Mouse (Mus musculus) embryo, embryonic 11.5 days (tissue): ENCODE data around the gene Hist2h4.
"Not testable (repeated sequence)": the region's sequence is repeated elsewhere in the genome, so short reads cannot be mapped to it uniquely, and the experiment has no call there.

Experiments
- DNase-seq: peaks from one replicate; pipeline ENCODE4 v3.0.0-alpha.2; 2012; ENCODE audit warnings: low read depth, low spot score

Gene Hist2h4

DNA sequence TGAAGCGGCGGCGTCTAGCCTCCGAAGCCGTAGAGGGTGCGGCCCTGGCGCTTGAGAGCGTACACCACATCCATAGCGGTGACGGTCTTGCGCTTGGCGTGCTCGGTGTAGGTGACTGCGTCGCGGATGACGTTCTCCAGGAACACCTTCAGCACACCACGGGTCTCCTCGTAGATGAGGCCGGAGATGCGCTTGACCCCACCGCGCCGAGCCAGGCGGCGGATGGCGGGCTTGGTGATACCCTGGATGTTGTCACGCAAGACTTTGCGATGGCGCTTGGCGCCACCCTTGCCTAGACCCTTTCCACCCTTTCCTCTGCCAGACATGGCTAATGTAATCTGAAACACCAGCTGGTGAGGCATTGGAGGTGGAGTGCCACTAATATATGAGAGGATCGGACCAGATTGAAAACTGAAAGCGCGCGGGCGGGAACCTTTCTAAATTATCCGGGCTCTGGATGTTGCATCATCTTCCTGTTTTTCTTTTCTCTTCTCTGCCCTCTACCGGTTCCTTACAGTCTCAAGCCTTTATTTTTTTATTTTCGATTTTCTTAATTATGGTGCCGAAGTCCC lies at the start of gene Hist2h4:
Gene Hist2h4, minus strand, starts transcription at position 333 of the 572 bp plus-strand sequence.
- DNase-seq: peak; percentile 92

DNA sequence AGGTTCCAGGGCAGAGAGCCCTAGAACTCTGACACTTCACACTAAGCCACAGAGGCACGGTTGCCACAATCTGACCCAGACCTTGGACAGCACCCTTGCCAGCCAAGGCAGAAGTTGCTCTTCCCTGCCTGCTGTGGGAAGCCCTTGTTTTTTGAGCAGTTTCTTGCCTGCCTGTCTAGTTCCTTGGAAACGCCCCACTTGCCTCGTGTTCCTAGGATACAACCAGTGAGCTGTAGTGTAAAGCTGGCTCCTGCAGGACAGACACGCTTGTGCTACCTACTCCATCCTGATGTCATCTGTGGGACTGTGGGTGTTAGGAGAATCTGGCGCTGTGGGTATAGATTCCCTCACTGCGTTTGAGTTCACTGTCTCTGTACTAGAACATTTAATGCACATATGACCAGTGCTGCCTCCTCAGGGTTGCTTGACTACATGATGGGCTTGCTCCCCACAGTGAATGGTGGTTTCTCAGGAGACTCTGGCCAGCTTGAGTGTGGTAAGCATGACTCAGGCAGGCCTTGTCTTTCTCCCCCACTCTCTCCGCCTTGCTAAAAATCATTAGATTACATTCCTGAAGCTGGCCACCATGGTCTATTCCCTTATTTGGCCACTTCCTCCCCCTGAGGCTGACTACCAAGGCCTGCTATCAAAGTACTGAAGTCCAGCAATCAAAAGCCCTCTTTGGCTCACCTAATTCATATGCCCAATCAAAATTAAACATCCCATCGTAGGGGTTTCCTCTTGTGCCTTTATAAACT lies 49.4 kb upstream of the Hist2h4 start:
- DNase-seq: no peak

DNA sequence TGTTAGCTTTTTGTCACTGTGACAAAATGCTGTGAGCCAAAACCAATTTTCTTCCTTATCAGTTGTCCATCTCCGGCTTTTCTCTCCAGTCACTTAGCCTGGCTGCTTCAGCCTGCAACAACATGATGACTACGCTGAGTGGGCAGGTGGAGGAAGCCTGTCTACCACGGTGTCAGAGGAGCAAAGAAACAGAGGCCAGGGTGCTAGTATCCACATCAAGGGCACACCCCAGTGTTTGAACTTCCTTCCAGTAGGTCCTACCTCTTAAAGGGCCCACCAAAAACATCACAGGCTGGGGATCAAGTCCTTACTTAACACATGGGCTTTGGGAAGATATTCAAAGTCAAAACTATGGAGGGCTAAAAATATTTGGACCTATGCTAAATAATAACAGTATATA lies 46.3 kb upstream of the Hist2h4 start:
- no peak for DNase-seq

DNA sequence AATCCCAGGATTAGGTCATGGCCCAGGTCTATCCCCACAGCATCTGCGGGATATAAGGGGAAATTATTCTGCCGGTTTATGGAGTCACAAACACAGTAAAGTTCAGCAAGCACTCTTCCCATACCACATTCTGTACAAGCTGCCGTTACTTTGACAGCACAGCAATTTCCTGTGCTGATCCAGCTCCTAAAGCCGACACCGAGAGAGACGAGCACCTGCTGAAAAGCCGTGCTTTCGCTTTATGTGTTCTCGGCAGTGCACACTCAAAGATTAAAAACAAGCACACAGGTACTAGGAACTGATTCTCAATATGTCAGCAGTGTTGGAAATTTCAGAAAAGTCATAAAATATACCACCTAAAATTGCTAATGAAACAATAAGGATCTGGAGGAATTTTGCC lies 43.4 kb upstream of the Hist2h4 start:
- DNase-seq: no peak

DNA sequence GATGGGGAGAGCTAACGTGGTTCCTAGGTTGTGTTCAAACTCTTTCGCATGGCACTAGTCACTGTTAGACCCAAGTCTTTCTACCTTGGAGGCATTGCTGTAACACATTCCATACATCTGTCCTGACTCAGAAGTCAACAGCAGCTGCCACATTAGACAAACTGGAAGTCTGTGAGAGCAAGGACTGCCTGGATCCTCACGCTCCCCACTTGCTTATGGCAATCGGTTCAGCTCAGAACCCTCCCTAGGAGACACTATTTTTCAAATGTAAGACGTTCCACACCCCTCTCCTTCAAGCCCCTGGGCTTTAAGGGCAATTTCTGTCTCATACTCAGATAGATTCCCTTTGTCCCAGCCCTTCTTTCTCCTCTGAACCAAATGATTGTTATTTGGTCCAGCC lies 39.0 kb upstream of the Hist2h4 start:
- DNase-seq: no peak

DNA sequence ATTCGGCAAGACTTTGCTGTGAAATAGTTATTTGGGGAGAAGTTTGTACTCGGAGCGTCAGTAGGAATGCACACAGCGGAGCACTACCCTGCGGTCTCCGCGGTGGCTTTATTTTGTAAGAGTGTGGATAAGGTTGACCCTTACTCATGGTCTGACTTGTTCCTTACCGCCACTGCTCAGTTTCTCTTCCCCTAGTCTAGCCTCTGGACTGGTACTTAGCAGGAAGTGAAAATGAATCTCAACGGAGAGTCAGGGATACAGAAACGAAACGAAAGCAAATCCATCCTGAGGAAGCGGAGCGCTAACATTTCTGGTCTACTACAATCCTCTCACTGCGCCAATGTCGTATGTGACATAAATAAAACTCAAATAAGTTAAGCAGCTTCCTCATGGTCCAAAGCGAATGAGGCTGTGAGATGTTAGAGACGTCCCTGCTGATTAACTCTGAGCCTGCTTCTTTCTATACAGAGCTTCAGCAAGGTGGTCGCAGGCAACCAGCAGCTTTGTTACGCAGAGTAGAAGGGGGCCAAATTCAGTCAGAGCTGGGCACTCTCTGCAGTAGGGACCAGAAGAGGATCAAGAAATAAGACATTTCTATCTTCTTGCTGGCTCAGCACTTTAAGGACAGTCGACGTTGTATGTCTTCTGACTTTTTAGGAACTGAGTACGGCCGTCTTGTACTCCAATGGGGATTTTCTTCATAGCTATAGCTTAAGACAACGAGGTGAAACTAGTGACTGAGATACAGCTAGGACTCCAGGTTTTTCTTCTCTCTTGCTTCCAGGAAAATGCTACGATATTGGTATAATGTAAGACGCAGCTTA lies 37.8 kb upstream of the Hist2h4 start:
- DNase-seq: no peak

DNA sequence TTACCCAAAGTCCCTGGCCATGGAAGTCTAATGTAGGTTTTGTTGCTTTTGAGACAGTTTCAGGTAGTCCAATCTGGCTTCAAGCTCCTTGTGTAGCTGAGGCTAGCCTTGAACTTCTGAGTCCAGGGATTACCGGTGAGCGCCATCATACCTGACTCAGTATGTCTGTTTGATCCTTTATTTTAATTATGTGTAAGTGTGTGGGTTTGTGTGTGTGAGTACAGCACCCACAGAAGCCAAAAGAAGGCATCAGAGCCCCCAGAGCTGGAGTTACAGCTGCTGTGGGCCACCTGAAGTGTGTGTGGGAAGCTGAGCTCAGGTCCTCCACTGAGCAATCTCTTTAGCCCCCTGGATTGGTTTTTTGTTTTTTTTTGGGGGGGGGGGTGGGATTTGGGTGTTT lies 36.5 kb upstream of the Hist2h4 start:
- DNase-seq: no peak

DNA sequence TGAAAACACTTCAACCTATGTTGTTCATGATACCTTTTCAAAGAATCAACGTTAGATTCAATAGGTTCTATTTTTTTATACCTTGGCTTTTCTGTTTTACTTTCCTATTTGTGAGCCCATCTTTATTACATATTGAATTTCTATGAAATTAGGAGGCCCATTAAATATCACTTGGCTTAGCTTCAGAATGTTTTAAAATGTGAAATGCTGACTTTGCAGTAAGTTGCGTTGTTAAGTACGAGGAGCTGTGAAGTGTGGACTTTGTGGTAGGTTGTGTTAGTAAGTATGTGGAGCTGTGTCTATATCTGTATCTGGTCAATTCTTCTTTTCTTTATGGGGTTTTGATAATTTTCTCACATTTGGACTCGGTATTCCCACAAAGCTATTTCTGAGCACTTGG lies 35.2 kb upstream of the Hist2h4 start:
- no peak for DNase-seq

DNA sequence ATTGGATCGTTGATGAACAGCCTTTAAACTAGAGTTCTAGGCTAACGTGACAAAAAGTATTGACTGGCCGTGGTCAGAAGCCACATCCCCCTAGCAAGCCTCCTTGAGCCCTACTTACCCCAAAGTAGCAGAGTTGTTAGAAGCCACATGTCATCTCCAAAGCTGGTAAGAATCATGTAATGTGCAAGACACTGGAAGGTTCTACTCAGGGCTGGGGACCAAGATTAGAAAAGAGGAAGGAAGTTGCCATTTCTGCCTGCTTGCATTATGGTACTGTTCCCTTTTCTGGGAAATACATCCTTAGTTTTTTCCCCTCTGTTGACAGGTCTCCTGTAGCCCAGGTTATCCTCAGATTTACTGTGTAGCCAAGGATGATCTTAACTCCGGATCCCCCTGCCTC lies 30.7 kb upstream of the Hist2h4 start, which contains the start of gene Fcgr1:
Gene Fcgr1, minus strand, starts transcription at position 183 of the 400 bp plus-strand sequence.
- DNase-seq: no peak

DNA sequence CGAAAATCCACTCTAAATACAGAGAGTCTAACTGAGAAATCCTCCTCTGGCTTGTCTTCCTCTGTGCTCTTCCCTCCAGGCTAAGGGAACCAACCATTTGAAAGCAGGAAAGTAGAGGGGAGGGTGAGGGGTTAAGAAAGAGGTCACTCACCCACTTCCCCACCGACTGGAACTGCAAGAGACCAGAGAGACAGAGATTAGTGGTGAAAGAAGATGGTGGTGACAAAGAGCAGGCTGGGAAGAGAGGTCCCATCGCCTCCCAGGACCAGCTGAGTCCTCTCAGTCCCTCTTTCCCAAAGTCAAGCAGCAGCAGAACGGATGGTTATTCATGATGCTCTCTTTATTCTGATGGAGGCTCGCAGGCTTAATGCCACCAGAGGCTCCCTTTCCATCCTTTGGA lies 30.3 kb upstream of the Hist2h4 start:
- no peak for DNase-seq

DNA sequence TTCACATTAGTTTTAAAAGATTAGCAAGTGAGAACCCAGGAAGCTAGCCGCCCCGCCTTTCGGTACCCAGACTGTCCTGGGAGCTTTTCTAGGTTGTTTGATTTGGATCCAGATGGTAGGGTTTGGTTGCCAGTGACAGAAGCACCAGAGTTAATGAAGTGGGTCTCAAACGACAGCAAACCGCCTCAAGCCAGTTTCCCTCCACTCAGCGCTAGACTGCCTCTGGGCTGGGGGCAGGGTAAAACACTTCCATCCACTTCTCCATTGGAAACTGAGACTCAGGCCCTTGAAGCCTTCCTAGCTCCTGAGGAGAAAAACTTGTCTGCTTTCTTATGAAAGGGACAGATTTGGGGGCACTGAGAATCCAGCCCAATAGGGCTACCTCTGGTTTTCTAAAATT lies 29.5 kb upstream of the Hist2h4 start:
- no peak for DNase-seq

DNA sequence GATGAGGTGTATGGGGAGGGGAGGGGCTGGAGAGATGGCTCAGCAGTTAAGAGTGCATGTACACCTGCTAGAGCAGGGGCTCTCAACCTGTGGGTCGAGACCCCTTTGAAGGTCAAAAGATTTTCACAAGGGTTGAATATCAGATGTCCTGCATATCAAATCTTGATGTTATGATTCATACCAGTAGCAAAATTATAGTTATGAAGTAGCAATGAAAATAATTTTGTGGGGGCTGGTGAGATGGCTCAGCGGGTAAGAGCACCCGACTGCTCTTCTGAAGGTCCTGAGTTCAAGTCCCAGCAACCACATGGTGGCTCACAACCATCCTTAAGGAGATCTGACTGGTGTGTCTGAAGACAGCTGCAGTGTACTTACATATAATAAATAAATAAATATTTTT lies 27.6 kb upstream of the Hist2h4 start:
- DNase-seq: not testable (repeated sequence)

DNA sequence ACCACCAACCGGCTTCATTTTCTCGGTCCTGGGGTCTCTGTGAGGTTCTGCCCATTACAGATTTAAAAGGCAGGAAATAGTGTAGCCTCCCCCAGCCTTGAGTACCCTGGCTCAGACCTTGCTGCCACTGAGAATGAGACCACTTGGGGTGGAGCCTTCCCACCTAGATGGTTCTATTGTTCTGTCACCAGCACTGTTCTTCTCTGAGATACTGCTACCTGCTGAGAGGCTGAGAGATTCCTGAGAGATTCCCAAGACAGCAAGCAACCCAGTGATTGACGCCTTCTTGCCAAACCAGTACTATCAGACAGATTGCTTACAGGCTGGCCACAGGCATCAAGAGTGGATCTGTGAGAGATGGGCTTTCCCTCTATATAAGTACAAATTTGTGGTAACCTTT lies 26.1 kb upstream of the Hist2h4 start:
- DNase-seq: no peak

DNA sequence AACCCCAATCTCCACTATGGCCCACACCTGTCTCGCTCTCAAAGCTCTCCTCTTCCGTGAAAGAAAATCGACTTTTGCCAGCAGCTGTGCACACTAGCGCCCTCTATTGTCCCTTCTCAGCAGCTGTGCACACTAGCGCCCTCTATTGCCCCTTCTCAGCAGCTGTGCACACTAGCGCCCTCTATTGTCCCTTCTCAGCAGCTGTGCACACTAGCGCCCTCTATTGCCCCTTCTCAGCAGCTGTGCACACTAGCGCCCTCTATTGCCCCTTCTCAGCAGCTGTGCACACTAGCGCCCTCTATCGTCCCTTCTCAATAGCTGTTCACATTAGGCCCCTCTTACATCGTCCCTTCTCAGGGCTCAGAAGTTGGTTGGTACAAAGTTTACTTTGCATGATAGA lies 24.2 kb upstream of the Hist2h4 start:
- not testable (repeated sequence) for DNase-seq

DNA sequence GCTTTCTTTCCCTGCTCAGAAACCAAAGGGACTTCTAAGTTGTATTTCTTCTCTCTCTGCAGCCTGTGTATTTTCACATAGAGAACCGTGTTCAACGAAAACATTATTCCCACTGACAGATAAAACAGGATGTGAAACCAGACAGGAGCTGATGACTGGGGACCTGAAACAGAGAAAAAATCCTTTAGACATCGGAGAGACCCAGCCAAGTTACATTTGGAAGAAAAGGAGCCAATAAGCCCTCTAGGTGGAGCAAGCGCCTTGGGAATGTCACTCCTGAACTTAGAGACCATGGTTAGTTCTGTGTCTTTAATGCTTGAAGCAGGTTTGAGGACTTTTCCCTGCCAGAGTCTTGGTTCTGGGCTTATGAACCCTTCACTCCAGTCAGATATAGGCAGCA lies 21.3 kb upstream of the Hist2h4 start:
- DNase-seq: no peak

DNA sequence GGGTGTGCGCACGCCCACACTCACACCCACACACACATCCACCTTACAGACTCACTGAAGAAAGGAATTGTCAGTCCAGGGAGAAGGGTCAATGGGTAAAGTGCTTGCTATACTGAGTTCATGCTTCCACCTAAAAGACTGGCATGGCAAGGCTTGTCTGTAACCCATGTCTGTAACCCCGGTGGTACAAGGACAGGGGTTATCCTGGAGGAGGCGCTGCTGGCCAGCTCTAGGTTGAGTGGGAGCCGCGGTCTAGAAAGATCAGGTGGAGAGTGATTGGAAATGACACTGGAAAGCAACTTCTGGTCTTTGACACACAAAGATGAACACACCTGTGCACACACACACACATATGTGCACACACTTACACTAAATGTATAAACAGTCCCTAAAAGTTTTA lies 17.5 kb upstream of the Hist2h4 start:
- DNase-seq: no peak

DNA sequence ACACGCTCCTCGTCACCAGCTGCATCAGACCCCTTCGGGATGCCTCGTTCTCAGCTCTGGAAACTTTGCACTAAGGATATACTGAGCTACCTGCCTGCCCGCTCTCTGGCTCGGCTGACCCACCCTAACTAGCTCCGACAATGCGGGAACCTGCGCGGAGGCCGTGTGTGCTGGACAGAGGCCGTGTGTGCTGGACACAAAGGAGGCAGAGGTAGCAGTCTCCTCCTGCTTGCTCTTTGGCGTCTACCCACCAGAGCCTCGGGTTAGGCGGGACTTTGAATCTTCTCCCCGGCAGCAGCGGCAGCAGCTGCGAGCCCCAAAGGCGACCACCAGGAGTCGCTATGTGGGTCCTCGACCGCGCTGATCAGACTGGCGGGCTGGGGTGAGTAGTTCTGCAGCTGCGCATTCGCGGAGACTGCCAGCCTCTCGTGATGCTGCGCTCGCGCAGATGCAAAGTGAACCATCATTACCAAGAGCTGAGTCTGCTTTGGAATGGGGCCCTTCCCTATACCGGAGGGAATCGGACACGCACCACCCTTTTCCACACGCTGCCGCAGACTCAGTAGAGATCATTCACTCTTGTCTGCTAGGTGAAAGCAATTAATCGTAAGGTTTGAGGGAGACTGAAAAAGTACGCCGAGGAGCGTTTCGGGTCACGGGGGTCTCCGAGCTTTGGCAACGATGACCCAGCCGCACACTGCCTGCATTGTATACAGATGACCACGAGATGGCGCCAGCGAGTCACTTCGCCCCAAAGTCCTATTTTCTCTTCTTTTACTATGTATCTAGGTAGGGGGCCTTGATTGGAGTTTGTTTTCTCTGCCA lies 14.9 kb upstream of the Hist2h4 start:
- DNase-seq: peak; percentile 90

DNA sequence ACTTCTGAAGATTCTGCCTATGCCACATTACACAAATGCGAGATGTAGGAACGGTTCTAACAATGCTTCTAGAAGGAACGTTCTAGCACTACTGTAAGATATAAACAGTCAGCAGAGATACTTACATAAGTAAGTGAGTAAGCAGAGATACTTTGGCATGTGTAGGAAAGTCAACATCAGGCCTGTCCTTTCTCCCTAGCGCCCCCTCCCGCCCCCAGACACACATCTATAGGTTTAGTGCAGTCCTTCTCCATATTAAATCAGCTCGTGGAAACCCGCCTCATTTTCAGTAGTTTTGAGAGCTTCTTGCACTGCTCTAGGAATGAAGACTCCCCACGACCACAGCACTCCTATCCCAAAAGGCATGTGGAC lies 14.3 kb upstream of the Hist2h4 start:
- no peak for DNase-seq

DNA sequence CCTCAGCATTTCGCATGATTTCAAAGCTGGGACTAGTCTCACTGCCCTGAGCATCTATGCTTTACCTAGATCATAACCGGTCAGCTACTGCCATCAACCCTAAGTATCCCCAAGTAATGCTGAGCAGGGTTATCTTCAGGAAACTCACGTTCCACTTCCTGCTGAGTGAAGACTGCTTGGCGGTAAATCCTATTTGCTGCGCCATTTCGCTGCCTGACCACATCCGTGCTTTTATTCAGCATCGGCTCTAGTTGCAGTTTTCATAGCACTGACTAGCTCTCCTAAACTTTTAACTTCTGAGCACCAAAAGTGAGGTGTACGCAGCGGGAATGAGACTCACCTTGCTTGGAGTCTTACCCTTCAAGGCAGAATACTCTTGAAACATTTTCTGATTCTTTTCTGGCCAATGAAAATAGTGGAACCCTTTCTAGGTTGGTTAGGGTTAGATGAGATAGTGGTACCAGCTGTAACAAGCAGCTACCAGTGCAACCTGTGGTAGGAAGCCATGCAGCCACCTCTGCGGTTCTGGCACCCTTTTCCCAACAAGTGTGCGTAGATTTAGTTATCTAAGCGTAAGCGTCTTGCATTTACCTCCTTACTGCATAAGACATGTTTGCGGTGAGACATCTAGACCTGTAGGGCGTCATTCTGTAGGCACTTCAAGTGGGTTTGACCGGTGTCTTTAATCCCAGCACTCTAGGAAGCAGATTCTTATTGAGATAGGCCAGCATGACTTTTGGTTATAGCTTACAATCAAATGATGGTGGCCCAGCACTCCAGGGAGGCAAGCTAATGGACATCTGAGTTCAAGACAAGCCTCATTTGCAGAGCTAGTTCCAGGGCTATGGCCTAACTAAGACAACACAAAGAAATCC lies 10.7 kb upstream of the Hist2h4 start:
- DNase-seq: no peak

DNA sequence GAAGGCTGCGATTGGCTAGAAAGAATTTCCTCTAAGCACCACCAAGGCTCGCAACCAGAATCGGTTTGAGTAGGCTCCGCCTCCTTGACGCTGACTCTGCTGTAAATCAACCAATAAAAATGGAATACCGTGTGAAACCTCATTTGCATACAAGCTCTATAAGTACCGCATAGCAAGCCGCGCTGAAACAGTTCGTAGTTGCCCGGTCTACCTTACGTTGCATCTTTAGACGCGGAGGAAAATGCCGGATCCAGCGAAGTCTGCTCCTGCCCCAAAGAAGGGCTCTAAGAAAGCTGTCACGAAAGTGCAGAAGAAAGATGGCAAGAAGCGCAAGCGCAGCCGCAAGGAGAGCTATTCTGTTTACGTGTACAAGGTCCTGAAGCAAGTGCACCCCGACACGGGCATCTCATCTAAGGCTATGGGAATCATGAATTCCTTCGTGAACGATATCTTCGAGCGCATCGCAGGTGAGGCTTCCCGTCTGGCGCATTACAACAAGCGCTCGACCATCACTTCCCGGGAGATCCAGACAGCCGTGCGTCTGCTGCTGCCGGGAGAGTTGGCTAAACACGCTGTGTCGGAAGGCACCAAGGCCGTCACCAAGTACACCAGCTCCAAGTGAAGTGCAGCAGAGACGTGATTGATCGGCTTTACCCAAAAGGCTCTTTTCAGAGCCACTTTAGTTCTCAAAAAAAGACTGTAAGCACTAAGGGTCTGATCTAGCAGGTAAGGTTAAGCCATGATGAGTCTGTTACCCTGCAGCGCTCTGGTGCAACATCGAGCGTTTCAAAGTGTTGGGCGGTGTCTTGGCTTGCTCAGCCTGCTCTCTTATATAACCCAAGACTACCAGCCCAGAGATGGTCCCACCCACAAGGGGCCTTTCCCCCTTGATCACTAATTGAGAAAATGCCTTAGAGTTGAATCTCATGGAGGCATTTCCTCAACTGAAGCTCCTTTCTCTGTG lies 6.7 kb upstream of the Hist2h4 start, which contains the start of gene Hist2h2bb:
Gene Hist2h2bb, plus strand, starts transcription at position 242 of the 964 bp plus-strand sequence.
- peak; percentile 95 for DNase-seq
